Mouse (Mus musculus) heart, adult 2 months (tissue): ENCODE measurements at regions not wholly inside any gene's neighbourhood (a gene's known extent, or its start where the extent isn't known, plus 50 kb on each side); places are given as distances from the start of the nearest gene placed in this dataset.
A peak's percentile ranks its signal among the peaks of the same experiment; 100 is the strongest.

ENCODE experiments used
- DNase-seq, 2 experiments: peaks; one replicate each; pipeline ENCODE4 v3.0.0; 2021
- H3K27ac ChIP-seq: fragments of 200-600 bp; 2 replicates; pipeline ENCODE4 v1.8.1; 2022
- H3K27me3 ChIP-seq: fragments of 200-500 bp; 2 replicates; pipeline ENCODE4 v1.6.1; 2012; ENCODE audit warnings: mild to moderate bottlenecking, low read length, inconsistent platforms, mixed read lengths; ENCODE audit not compliant: control insufficient read depth, insufficient read depth
- H3K36me3 ChIP-seq: fragments of 200-500 bp; 2 replicates; pipeline ENCODE4 v1.6.1; 2012; ENCODE audit warnings: low read length, inconsistent platforms; ENCODE audit not compliant: control insufficient read depth, insufficient read depth
- H3K4me1 ChIP-seq: fragments of 200-500 bp; 2 replicates; pipeline ENCODE4 v1.6.1; 2011; ENCODE audit warnings: low read length; ENCODE audit not compliant: control insufficient read depth, insufficient read depth
- H3K4me3 ChIP-seq: fragments of 200-600 bp; 2 replicates; pipeline ENCODE4 v1.8.1; 2022
- H3K79me2 ChIP-seq: fragments of 200-500 bp; replicated peaks from 2 replicates; pipeline ENCODE4 v1.6.1; 2012; ENCODE audit warnings: mild to moderate bottlenecking, inconsistent platforms, low read length, moderate library complexity, mixed read lengths; ENCODE audit not compliant: control insufficient read depth, insufficient read depth
- H3K9ac ChIP-seq: fragments of 200-500 bp; 2 replicates; pipeline ENCODE4 v1.6.1; 2012; ENCODE audit warnings: low read depth, mild to moderate bottlenecking, control low read depth, inconsistent platforms, low read length, mixed read lengths
- CTCF ChIP-seq: fragments of 200-600 bp; IDR thresholded peaks from 2 replicates; pipeline ENCODE4 v1.8.1; 2022; ENCODE audit warnings: antibody characterized with exemption, mild to moderate bottlenecking, moderate library complexity
- EP300 ChIP-seq: fragments of 200-500 bp; IDR thresholded peaks from 2 replicates; pipeline ENCODE4 v1.6.1; 2011; ENCODE audit warnings: low read depth, low read length, control low read depth; ENCODE audit not compliant: insufficient read depth
- POLR2A ChIP-seq: fragments of 200-500 bp; IDR thresholded peaks from 2 replicates; pipeline ENCODE4 v1.6.1; 2011; ENCODE audit warnings: mild to moderate bottlenecking, low read depth, low read length, control low read depth; ENCODE audit not compliant: insufficient read depth
- WGBS: fragments of 180-500 bp; shearing (Covaris S2); methylation state at CpG from one replicate; pipeline ENCODE4 v1.1.7; 2018; 5-methylcytosine and 5-hydroxymethylcytosine counted together
- intact Hi-C: fragments of 180-260 bp; cut with DNase I; formaldehyde crosslinking; loops from one replicate; pipeline ENCODE4 v1.15.1; 2025

- H3K27me3 ChIP-seq = no peaks in the 10 kb centered on the region
- no peak overlapping the region for H3K27ac ChIP-seq
- H3K36me3 ChIP-seq = no peaks in the 10 kb centered on the region
- no peak overlapping the region for H3K9ac ChIP-seq
- intact Hi-C loops = loop anchor here (10.0 kb wide), 1 partner anchor 448 kb away; no protein-coding TSS in a partner anchor
- no peaks in the 10 kb centered on the region for H3K4me1 ChIP-seq
- H3K79me2 ChIP-seq = no peaks in the 10 kb centered on the region
- no peak for TF ChIP-seq CTCF
- TF ChIP-seq POLR2A = no peak
- no peak for TF ChIP-seq EP300
- no peak for DNase-seq
- no peak overlapping the region for H3K4me3 ChIP-seq
These were observed 267.9 kb downstream of the Etv1 start for GRCm38 (mm10) chr12:39047126-39047525.

DNA sequence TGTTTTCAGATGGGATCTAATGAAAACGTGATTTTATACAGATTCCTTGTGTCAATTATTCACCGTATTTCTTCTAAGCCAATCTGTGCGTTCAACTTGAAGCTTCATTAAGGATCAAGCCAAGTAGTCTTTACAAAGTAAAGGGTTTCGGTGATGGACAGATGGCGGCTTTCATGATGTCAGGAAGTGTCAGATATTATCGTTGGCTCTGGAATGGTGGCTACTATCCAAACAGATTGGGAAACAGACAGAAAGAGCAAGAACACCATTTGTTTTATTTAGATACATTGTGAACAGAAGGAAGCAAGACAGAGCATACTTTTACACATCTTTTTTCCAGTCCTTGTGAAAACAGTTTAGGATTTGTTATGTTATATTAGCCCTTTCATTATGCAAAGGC, 269.3 kb downstream of the Etv1 start:
- 47% methylated on average over 6 of the region's 6 CpGs for WGBS
- intact Hi-C loops = loop anchor here (10.0 kb wide), 1 partner anchor 446 kb away; no protein-coding TSS in a partner anchor
- no peak for DNase-seq

DNA sequence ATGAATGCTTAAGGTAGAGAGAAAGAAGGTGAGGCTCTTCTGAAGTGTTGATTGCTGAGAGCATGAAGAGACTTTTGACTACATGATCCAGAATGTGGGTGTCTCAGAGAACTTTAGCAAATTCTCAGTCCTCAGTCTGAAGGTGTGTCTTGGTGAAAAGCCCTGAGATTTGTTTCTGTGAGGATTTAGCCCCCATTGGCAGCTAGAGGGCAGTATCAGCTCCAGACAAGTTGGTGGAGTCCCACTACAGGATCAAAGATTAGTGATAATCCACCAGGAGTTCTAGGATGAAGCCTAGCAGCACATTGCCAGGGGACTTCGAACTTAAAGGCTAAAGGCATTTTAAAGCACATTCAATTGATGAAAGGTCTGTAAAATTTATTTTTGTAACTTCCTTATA, 269.8 kb downstream of the Etv1 start:
- no peak overlapping the region for H3K27ac ChIP-seq
- H3K27me3 ChIP-seq = no peaks in the 10 kb centered on the region
- no peaks in the 10 kb centered on the region for H3K4me1 ChIP-seq
- TF ChIP-seq CTCF (peak; percentile 61), POLR2A (no peak)
- no peaks in the 10 kb centered on the region for H3K79me2 ChIP-seq
- no peak overlapping the region for H3K9ac ChIP-seq
- 63% methylated on average over 1 of the region's 1 CpGs for WGBS
- intact Hi-C loops = loop anchor here (10.0 kb wide), 1 partner anchor 446 kb away; no protein-coding TSS in a partner anchor
- H3K36me3 ChIP-seq = no peaks in the 10 kb centered on the region
- no peak overlapping the region for H3K4me3 ChIP-seq
- peak in 1 of 2 experiments; percentile 1 for DNase-seq

More for the DNA sequence above, 269.3 kb downstream of the Etv1 start:
- Histone ChIP-seq H3K79me2 (no peaks in the 10 kb centered on the region), H3K4me3 (no peak overlapping the region), H3K4me1 (no peaks in the 10 kb centered on the region), H3K9ac (no peak overlapping the region), H3K27me3 (no peaks in the 10 kb centered on the region), H3K27ac (no peak overlapping the region), H3K36me3 (no peaks in the 10 kb centered on the region)
- TF ChIP-seq EP300 (no peak), CTCF (no peak), POLR2A (no peak)

- 81% methylated on average over 4 of the region's 4 CpGs for WGBS
- Histone ChIP-seq H3K4me3 (no peak overlapping the region), H3K4me1 (no peaks in the 10 kb centered on the region), H3K36me3 (no peaks in the 10 kb centered on the region), H3K27ac (no peak overlapping the region), H3K9ac (no peak overlapping the region), H3K79me2 (no peaks in the 10 kb centered on the region), H3K27me3 (no peaks in the 10 kb centered on the region)
- no peak for DNase-seq
- TF ChIP-seq CTCF (no peak), POLR2A (no peak)
- intact Hi-C loops = no loop called here
These were observed 291.3 kb downstream of the Etv1 start for GRCm38 (mm10) chr12:39070331-39071045.

DNA sequence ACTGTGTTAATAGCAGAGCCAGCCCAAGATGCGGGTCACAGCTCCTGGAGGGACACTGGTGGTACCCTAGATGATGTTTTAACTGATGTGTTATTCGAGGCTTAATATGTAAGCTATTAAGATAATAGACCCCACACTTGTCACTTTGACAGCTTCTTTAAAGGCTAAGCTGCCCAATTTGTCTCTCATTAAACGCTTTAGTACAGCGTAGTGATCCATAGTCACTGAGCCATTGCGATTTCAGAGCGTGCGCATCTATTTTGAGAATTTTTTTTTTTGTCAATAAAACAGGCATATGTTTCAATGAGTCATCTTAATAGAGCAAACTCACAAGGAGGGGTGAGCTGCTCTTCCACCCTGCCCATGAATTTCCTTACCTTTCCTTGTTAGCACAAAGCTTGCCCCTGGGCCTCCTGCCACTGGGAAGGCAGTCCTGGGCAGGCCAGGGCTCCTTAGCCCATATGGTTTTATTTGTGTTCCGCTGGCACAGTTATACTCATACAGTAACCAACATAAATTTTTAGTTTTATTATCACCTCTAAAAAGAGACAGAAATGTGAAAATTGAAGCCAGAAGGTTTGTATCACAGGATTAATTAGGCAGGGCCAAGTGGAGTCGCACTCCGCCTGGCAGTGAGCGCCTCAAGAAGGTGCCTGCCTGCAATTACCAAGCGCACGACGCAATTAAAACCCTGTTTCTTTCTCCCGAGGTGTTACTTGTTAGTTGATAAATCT, 294.3 kb downstream of the Etv1 start:
- Histone ChIP-seq H3K4me3 (no peak overlapping the region), H3K36me3 (no peaks in the 10 kb centered on the region), H3K27ac (no peak overlapping the region), H3K9ac (no peak overlapping the region), H3K27me3 (no peaks in the 10 kb centered on the region), H3K4me1 (no peaks in the 10 kb centered on the region), H3K79me2 (no peaks in the 10 kb centered on the region)
- intact Hi-C loops = no loop called here
- 93% methylated on average over 15 of the region's 15 CpGs for WGBS
- TF ChIP-seq CTCF (no peak), POLR2A (no peak), EP300 (no peak)
- no peak for DNase-seq

DNA sequence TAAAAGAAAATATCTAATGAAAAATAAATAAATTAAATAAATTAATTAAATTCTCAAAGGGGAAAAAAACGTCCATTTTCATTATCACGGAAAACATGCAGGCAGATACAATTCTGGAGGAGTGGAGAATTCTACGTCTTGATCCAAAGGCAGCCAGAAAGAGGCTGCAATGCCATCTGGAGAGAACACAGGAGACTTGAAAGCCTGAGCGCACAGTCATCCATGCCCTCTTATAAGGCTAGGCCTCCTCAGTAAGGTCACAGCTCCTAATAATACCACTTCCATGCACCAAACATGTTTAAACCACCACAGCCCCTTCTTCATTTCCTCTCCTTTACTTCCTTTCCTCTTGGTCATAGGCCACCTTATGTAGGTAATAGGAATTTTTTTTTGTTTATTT, 307.1 kb downstream of the Etv1 start:
- Histone ChIP-seq H3K27ac (no peak overlapping the region), H3K4me1 (no peaks in the 10 kb centered on the region), H3K36me3 (no peaks in the 10 kb centered on the region), H3K27me3 (no peaks in the 10 kb centered on the region), H3K4me3 (no peak overlapping the region), H3K79me2 (no peaks in the 10 kb centered on the region), H3K9ac (no peak overlapping the region)
- intact Hi-C loops = no loop called here
- 86% methylated on average over 4 of the region's 4 CpGs for WGBS
- no peak for TF ChIP-seq POLR2A
- TF ChIP-seq CTCF = no peak
- TF ChIP-seq EP300 = no peak
- no peak for DNase-seq
